Mouse (Mus musculus) T-helper 1 cell (primary cell): ENCODE measurements around the gene Cdk5rap2.

Experiments
- in situ Hi-C: fragments of 300-600 bp; cut with MboI, MseI; formaldehyde crosslinking; loops from one replicate; pipeline ENCODE4 v1.15.1; 2025; ENCODE audit warnings: high pct_unique_total_duplicates

Cdk5rap2 gene

DNA sequence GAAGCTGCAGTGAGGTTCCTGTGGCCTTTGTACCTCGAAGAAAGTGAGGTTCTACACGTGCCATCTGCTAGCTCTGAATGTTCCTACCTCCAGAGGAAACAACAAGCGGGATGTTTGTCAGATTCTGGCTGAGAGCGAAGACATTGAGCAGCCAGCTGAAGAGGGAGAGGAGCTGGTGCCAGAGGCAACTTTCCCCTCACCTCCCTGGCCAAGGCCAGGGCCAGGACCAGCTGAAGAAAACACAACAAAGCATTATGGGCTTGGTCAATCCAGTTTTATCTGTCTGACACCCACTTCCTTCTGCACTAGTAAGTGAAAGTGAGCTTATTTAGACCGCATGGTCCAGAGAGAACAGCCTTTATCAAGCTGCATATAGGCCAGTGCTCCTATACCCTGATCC is 147.4 kb downstream of the Cdk5rap2 start:
- in situ Hi-C loops = loop anchor here (5.0 kb wide), 1 partner anchor 49 kb away; no protein-coding TSS in a partner anchor

GRCm38 (mm10) chr4:70261315-70261714 is 148.9 kb downstream of the Cdk5rap2 start:
- in situ Hi-C loops = loop anchor here (5.0 kb wide), 1 partner anchor 51 kb away; no protein-coding TSS in a partner anchor

- in situ Hi-C loops = loop anchor here (5.0 kb wide), 1 partner anchor 52 kb away; no protein-coding TSS in a partner anchor
Measured at GRCm38 (mm10) chr4:70260419-70260807, 149.8 kb downstream of the Cdk5rap2 start.

- in situ Hi-C loops = loop anchor here (5.0 kb wide), 1 partner anchor 52 kb away; no protein-coding TSS in a partner anchor
Measured at GRCm38 (mm10) chr4:70259726-70260418, 150.4 kb downstream of the Cdk5rap2 start.

- in situ Hi-C loops = no loop called here
Measured at GRCm38 (mm10) chr4:70258826-70259225, 151.4 kb downstream of the Cdk5rap2 start.

DNA sequence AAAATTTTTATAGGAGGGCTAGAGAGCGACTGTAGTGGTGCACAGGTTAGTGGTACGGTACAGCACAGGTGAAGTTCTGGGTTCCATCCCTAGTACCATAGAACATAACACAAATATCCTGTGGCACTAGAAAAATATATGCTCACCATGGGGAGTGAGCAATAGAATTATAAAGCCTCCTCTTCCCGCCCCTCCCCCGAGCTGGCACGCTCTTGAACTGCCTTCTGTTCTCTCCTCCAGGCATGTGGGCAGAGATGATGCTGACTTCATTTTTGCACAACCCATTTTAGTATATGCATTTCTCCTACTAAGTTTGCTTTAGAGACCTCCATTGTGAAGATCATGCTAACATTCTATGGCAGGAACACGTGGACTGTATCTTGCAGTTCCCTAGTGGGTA is 152.0 kb downstream of the Cdk5rap2 start:
- in situ Hi-C loops = no loop called here

DNA sequence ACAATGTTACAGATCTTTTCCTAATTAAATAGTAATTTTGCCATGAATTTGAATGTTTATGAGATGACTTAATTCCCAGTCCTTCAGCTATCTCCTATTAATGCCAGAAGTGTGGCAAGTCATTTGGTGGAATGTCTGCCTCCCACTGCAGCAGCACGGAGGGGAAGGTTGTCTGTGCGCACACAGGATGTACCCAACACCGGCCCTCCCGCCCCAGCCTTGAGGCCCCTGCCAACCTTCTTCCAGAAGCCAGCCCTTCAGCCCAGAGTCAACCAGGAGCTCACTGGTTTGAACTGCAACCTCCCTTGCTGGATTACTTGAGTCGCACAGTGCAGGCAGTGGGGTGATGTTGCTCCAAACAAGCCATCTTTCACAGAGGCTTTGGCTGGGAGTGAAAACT is 158.5 kb downstream of the Cdk5rap2 start:
- in situ Hi-C loops = no loop called here

GRCm38 (mm10) chr4:70245706-70246105 is 164.5 kb downstream of the Cdk5rap2 start:
- in situ Hi-C loops = no loop called here

- in situ Hi-C loops = no loop called here
Measured at GRCm38 (mm10) chr4:70243561-70244120, 166.6 kb downstream of the Cdk5rap2 start.

GRCm38 (mm10) chr4:70239731-70240130 is 170.5 kb downstream of the Cdk5rap2 start:
- in situ Hi-C loops = no loop called here

DNA sequence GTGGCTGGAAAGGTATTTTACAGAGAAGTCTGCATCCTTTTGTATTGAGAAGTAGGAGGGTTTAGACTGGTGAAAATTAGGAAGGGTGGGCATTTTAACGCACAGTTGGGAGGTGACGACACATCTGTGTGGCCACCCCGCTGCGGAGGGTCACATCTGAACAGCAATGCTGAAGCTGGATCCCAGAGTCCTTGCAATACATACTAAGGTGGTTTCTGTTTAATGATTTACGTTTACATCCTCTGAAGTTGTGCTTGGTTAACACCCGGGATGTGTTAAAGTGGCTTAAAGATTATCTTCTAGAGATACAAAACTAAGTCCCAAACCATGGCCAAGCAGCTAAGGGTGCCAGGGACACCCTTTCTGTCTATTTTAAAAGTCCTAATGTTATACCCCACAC is 171.4 kb downstream of the Cdk5rap2 start:
- in situ Hi-C loops = no loop called here

DNA sequence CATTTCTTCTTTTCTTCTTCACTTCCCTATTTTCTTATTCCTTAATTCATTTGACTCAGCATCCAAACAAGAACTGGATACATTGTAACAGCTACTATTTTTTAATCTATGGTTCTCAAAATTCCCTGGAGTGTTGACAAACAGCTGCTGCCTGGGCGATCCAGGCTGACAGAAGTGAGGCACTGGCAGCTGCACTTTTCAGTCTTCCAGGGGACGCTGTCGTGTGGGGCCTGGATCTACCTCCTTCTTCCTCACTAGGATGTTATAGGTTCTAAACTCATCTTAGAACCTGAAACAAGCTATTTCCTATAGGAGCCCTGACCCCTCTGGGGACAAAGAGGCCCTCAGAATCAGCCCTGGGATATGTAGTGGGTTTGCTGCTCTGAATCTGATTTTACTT is 177.9 kb downstream of the Cdk5rap2 start:
- in situ Hi-C loops = no loop called here

GRCm38 (mm10) chr4:70229874-70230273 is 180.4 kb downstream of the Cdk5rap2 start:
- in situ Hi-C loops = no loop called here

DNA sequence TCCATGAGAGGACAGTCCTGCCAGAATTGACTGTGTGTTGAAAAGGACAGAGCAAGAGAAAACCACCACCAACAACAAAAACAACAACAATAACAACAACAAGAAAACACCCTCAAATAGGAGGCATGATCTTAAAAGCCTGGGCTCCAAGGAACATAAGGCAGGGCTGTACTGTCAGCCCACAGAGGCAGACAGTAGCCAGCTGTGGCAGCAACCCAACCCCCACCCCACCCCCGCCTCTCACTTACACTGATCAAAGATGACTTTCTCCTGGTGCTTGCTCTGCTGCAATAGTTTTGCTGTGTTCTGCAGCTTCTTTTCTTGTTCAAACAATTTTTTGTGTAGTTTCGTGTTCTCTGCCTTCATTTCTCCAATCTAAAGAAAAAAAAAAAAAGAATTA is 181.9 kb downstream of the Cdk5rap2 start:
- in situ Hi-C loops = no loop called here

GRCm38 (mm10) chr4:70227667-70228066 is 182.6 kb downstream of the Cdk5rap2 start:
- in situ Hi-C loops = no loop called here

DNA sequence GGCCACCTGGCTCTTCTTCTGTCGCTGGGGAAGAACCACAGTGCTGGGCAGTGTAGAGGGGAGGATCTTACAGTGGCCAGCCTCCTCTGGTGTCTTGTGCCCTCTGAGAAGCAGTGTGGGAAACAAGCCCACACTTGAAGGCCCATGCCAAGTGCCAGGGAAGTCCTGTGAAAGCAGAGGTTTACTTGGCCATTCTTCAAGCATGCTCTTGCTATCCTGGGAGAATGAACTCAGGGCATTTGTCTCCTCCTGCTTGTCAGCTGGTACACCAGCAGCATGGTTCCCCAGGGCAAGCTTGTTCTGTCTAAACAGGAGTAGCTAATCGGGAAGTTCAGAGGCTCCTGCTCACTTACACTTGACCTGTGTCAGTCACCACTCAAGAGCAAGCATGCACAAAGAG is 185.7 kb downstream of the Cdk5rap2 start:
- in situ Hi-C loops = no loop called here

DNA sequence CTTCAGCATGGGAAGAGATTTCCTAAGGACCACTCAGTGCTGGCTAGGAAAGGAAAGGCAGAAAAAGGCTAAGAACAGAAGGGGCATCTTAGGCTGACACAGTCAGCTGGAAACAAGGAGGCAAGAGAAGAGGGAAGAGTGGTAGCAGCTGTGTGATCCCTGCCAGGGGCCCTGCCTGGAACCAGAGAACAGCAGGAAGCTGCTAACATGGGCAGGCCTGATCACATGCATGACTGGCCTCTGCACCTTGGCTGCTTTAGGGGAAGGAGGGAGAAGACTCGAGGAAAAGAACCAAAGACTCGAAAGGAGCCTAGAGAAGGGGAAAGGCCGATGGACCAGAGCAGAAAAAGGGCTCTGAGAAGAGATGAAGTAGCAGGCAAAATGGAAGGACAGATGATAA is 188.4 kb downstream of the Cdk5rap2 start:
- in situ Hi-C loops = no loop called here

- in situ Hi-C loops = no loop called here
Measured at GRCm38 (mm10) chr4:70221370-70221769, 188.9 kb downstream of the Cdk5rap2 start.

- in situ Hi-C loops = no loop called here
Measured at GRCm38 (mm10) chr4:70220277-70221180, 189.7 kb downstream of the Cdk5rap2 start.

DNA sequence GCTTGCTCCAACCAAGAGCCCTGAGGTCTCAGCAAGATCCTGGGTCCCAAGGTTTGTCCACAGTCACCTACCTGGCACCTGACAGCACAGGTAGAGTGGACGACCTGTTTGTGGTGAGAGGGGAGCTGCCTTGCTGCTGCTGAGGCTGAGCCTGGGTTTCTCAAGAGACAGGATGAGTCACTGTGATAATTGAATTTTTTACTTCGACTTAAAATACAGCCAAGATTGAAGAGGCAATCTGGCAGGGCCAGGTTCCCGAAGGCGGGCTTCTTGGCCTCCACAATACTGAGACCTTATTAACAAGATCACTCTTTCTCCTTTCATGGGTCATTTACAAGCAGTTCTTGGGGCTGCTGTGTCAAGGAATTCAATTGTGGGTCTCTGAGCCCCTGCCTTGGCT is 190.5 kb downstream of the Cdk5rap2 start:
- in situ Hi-C loops = no loop called here

DNA sequence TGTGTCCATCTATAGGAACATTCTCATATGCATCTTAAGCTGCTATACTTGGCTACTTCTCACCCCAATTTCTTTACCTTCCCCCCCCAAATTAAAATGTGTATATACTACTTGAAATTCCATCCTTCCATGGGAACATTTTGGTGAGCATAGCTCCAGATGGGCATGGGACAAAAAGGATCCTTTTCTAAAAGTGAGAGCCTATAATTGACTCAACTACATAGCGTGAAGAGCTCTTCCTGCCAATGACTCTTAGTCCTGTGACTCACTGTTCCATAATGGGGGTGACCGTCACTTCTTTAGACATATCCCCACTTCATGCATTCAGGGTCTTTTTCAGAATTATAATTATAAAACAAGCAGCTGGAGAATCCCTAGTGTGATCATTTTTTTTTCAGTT is 224.3 kb downstream of the Cdk5rap2 start:
- in situ Hi-C loops = no loop called here
